Mouse (Mus musculus) heart, postnatal 0 days (tissue): Measurements from ENCODE around the gene Uap1l1.

ENCODE experiments used
- CTCF ChIP-seq: IDR thresholded peaks from 2 replicates; pipeline ENCODE4 v1.5.1; 2016; ENCODE audit warnings: antibody characterized with exemption, control low read depth, low read depth
- EP300 ChIP-seq: IDR thresholded peaks from 2 replicates; pipeline ENCODE4 v1.6.1; 2016; ENCODE audit warnings: antibody characterized with exemption, low read depth

DNA sequence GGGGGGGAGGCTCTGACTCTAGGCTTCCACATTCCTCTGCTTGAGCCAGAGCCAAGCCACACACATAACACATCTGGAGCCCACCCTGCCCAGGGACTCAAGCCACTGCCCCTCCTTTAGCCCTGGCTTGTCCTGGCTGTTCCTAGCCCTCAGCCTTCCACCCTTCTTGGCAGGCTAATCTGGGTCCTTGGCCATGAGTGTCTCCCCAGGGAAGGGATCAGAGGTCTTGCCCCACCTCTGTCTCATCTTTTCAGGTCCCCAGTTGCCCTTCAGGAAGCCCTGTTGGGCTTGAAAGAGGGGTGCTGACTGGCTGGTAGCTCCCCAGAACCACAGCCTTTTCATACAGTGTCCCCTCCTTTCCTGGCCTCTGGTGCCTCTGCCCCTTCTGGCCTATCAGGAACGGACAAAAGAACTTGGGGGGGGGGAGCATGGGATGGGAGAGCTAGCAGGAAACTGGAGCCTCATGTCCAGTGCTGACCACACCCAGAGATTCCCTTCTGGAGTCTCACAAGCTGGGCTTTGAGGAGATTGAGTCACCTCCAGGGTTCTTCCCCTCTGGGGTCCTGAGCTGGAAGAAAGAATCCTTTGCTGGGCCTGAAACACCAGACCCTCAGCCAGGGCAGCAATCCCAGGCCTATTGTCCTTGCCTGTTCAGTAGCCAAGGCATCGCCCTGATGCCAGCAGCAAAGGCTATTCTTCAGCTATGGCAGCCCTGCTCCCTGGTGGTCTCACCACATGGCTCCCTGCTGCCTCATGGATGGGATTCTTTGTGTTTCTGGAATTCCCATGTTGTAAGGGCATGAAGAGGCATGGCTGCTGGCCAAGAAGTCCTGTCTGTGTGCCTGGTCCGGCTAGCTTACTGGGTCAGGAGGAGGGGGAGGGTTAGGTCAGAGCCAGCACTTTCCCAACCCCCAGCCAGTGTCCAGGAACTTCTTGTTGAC lies 29.1 kb upstream of the Uap1l1 start:
- TF ChIP-seq EP300 (no peak), CTCF (no peak)
